Mouse (Mus musculus) megakaryocyte, adult 5-6 weeks (primary cell): Measurements from ENCODE around the gene Plekha6. TPM values are rescaled to one million over a fixed set of nuclear protein-coding genes. Genes with fewer than 3 reads are reported as not detected.

ENCODE experiments used
- ATAC-seq: 2 replicates; pipeline ENCODE4 v1.8.0; 2016; ENCODE audit warnings: mild to moderate bottlenecking, inconsistent platforms; ENCODE audit not compliant: poor library complexity, severe bottlenecking
- total RNA-seq, 2 experiments: library from RNA; stranded (forward) in 1 of 2; stranded (reverse) in 1 of 2; fragments of 153-499, 151-499 nt in 1 of 2; fragments of 221-1000, 200-1000 nt in 1 of 2; gene quantifications; 2 replicates each; pipeline versions ENCODE4 v1.2.3 to v1.2.4; 2015 to 2017

The Plekha6 gene
- total RNA-seq (2015) (0.11 and 0.21 TPM in 2 replicates), total RNA-seq (2017) (0.15 and 0.33 TPM in 2 replicates)

- peak; percentile 84 for ATAC-seq
These were observed at the start of gene Plekha6 for GRCm38 (mm10) chr1:133163820-133164431. Gene Plekha6 (plus strand): TSS chr1:133164210.

- no peak for ATAC-seq
These were observed 47.9 kb upstream of the Plekha6 start for GRCm38 (mm10) chr1:133116108-133116507.

- peak; percentile 86 for ATAC-seq
These were observed 45.9 kb upstream of the Plekha6 start for GRCm38 (mm10) chr1:133118127-133118526.

GRCm38 (mm10) chr1:133118844-133119243 lies 45.2 kb upstream of the Plekha6 start:
- no peak for ATAC-seq

GRCm38 (mm10) chr1:133119931-133120712 lies 43.9 kb upstream of the Plekha6 start:
- ATAC-seq = peak; percentile 89

GRCm38 (mm10) chr1:133121246-133121645 lies 42.8 kb upstream of the Plekha6 start:
- ATAC-seq = no peak

GRCm38 (mm10) chr1:133124137-133124536 lies 39.9 kb upstream of the Plekha6 start:
- no peak for ATAC-seq

GRCm38 (mm10) chr1:133125640-133126364 lies 38.2 kb upstream of the Plekha6 start:
- ATAC-seq = no peak

- no peak for ATAC-seq
These were observed 37.7 kb upstream of the Plekha6 start for GRCm38 (mm10) chr1:133126365-133126740.

GRCm38 (mm10) chr1:133127328-133127727 lies 36.7 kb upstream of the Plekha6 start:
- no peak for ATAC-seq

GRCm38 (mm10) chr1:133129471-133130221 lies 34.4 kb upstream of the Plekha6 start:
- 0 out of 2 replicates have a peak, but pooled peaks have one; percentile 0 for ATAC-seq

- peak; percentile 80 for ATAC-seq
These were observed 33.1 kb upstream of the Plekha6 start, which contains the start of gene Ppp1r15b for GRCm38 (mm10) chr1:133130638-133131560. Gene Ppp1r15b (plus strand): TSS chr1:133131143.

- ATAC-seq = peak; percentile 20
These were observed 32.5 kb upstream of the Plekha6 start for GRCm38 (mm10) chr1:133131561-133131905.

GRCm38 (mm10) chr1:133131936-133132335 lies 32.1 kb upstream of the Plekha6 start:
- no peak for ATAC-seq

GRCm38 (mm10) chr1:133132388-133133326 lies 31.4 kb upstream of the Plekha6 start:
- no peak for ATAC-seq

GRCm38 (mm10) chr1:133133425-133133824 lies 30.6 kb upstream of the Plekha6 start:
- peak; percentile 15 for ATAC-seq

GRCm38 (mm10) chr1:133134071-133134470 lies 29.9 kb upstream of the Plekha6 start:
- no peak for ATAC-seq

GRCm38 (mm10) chr1:133134881-133135280 lies 29.1 kb upstream of the Plekha6 start:
- no peak for ATAC-seq

- ATAC-seq = no peak
These were observed 28.2 kb upstream of the Plekha6 start for GRCm38 (mm10) chr1:133135808-133136207.
